Mouse (Mus musculus) forebrain, postnatal 0 days (tissue): ENCODE results near the gene Ryr1. TPM values are rescaled to one million over a fixed set of nuclear protein-coding genes. Genes with fewer than 3 reads are reported as not detected.
A peak's percentile ranks its signal among the peaks of the same experiment; 100 is the strongest.

Experiments used
- ATAC-seq: fragments of 200-750 bp; cut with Nextera tagmentation; 2 replicates; pipeline ENCODE4 v1.8.0; 2017; ENCODE audit warnings: mild to moderate bottlenecking, moderate library complexity
- DNase-seq: peaks from one replicate; pipeline ENCODE4 v3.0.0-alpha.2; 2015
- H3K27ac ChIP-seq: fragments of 300-500 bp; sonication (generic); 2 replicates; pipeline ENCODE4 v1.5.1; 2014; ENCODE audit warnings: low read depth, mild to moderate bottlenecking, antibody characterized with exemption, low read length, moderate library complexity, mixed read lengths
- H3K27me3 ChIP-seq: fragments of 300-500 bp; sonication (generic); 2 replicates; pipeline ENCODE4 v1.6.1; 2014; ENCODE audit warnings: mild to moderate bottlenecking, low read length, mixed read lengths; ENCODE audit not compliant: insufficient read depth
- H3K36me3 ChIP-seq: fragments of 300-500 bp; sonication (generic); 2 replicates; pipeline ENCODE4 v1.6.1; 2014; ENCODE audit warnings: mild to moderate bottlenecking, moderate library complexity; ENCODE audit not compliant: insufficient read depth
- H3K4me1 ChIP-seq: fragments of 300-500 bp; sonication (generic); 2 replicates; pipeline ENCODE4 v1.6.1; 2014; ENCODE audit warnings: antibody characterized with exemption; ENCODE audit not compliant: insufficient read depth
- H3K4me2 ChIP-seq: fragments of 300-500 bp; sonication (generic); 2 replicates; pipeline ENCODE4 v1.6.1; 2014; ENCODE audit warnings: low read depth, mild to moderate bottlenecking, moderate library complexity
- H3K4me3 ChIP-seq: fragments of 300-500 bp; sonication (generic); 2 replicates; pipeline ENCODE4 v1.5.1; 2014; ENCODE audit warnings: low read depth, low read length, mixed read lengths
- H3K9ac ChIP-seq: fragments of 300-500 bp; sonication (generic); 2 replicates; pipeline ENCODE4 v1.6.1; 2014; ENCODE audit warnings: mild to moderate bottlenecking
- H3K9me3 ChIP-seq: fragments of 300-500 bp; sonication (generic); 2 replicates; pipeline ENCODE4 v1.6.1; 2016; ENCODE audit warnings: low read length
- CTCF ChIP-seq: sonication (generic); IDR thresholded peaks from 2 replicates; pipeline ENCODE4 v1.5.1; 2016; ENCODE audit warnings: antibody characterized with exemption, control low read depth, low read depth
- WGBS: fragments of 180-500 bp; shearing (Covaris S2); extraction: QIAGEN DNeasy Blood & Tissue Kit; methylation state at CpG from one replicate; pipeline ENCODE4 v1.1.7; 2014; 5-methylcytosine and 5-hydroxymethylcytosine counted together
- polyA plus RNA-seq: library from polyadenylated mRNA; unstranded; fragments of >200 nt; fragmentation: Nextera tagmentation; extraction: Ambion mirVana; gene quantifications from 2 replicates; pipeline ENCODE4 v1.2.1, GENCODE M21; 2015
- total RNA-seq: library from RNA; depleted of rRNA; stranded (reverse); fragments of >200 nt; gene quantifications from 2 replicates; pipeline ENCODE4 v1.2.3, GENCODE M21; 2014

Ryr1 gene
- total and polyA plus RNA-seq, 2 experiments from 2014 or later, result 4.6 to 8.8 TPM

- Histone ChIP-seq H3K9me3 (no peaks in the 10 kb centered on the region), H3K9ac (no peak overlapping the region), H3K4me2 (no peak overlapping the region), H3K36me3 (no peaks in the 10 kb centered on the region), H3K27me3 (no peaks in the 10 kb centered on the region), H3K27ac (no peak overlapping the region), H3K4me1 (no peaks in the 10 kb centered on the region; the same call in 1 of the 2 replicates), H3K4me3 (no peak overlapping the region)
- WGBS, result 35% methylated on average over 2 of the region's 2 CpGs
- ATAC-seq, result no peak
- peak; percentile 51 for TF ChIP-seq CTCF
- no peak for DNase-seq
Observed at GRCm38 (mm10) chr7:29128725-29129124, 3.7 kb upstream of the Ryr1 start.

- WGBS, result 30% methylated on average over 7 of the region's 7 CpGs
- no peak overlapping the region for H3K4me2 ChIP-seq
- H3K36me3 ChIP-seq, result no peaks in the 10 kb centered on the region
- no peaks in the 10 kb centered on the region; the same call in 1 of the 2 replicates for H3K4me1 ChIP-seq
- DNase-seq (peak; percentile 10), ATAC-seq (no peak)
- H3K27me3 ChIP-seq, result no peaks in the 10 kb centered on the region
- no peak overlapping the region for H3K9ac ChIP-seq
- H3K4me3 ChIP-seq, result no peak overlapping the region
- H3K27ac ChIP-seq, result no peak overlapping the region
- H3K9me3 ChIP-seq, result no peaks in the 10 kb centered on the region
- TF ChIP-seq CTCF, result peak; percentile 55
Observed at GRCm38 (mm10) chr7:29126173-29126915, 1.4 kb upstream of the Ryr1 start.

GRCm38 (mm10) chr7:29123531-29124358, 1.2 kb downstream of the Ryr1 start:
- no peak for TF ChIP-seq CTCF
- H3K9me3 ChIP-seq, result no peaks in the 10 kb centered on the region
- ATAC-seq (no peak), DNase-seq (no peak)
- H3K4me2 ChIP-seq, result no peak overlapping the region
- H3K4me3 ChIP-seq, result no peak overlapping the region
- no peaks in the 10 kb centered on the region for H3K27me3 ChIP-seq
- no peak overlapping the region for H3K9ac ChIP-seq
- 60% methylated on average over 5 of the region's 5 CpGs for WGBS
- H3K27ac ChIP-seq, result no peak overlapping the region
- H3K36me3 ChIP-seq, result no peaks in the 10 kb centered on the region
- no peaks in the 10 kb centered on the region; the same call in 1 of the 2 replicates for H3K4me1 ChIP-seq

GRCm38 (mm10) chr7:29122821-29123220, 2.2 kb downstream of the Ryr1 start:
- no peaks in the 10 kb centered on the region; the same call in 1 of the 2 replicates for H3K4me1 ChIP-seq
- H3K9ac ChIP-seq, result no peak overlapping the region
- no peak for TF ChIP-seq CTCF
- H3K4me2 ChIP-seq, result no peak overlapping the region
- H3K36me3 ChIP-seq, result no peaks in the 10 kb centered on the region
- H3K27ac ChIP-seq, result no peak overlapping the region
- no peak for DNase-seq
- no peaks in the 10 kb centered on the region for H3K9me3 ChIP-seq
- 94% methylated on average over 9 of the region's 9 CpGs for WGBS
- H3K27me3 ChIP-seq, result no peaks in the 10 kb centered on the region
- H3K4me3 ChIP-seq, result no peak overlapping the region
- no peak for ATAC-seq

GRCm38 (mm10) chr7:29119526-29119925, 5.5 kb downstream of the Ryr1 start:
- DNase-seq (no peak), ATAC-seq (no peak)
- H3K27me3 ChIP-seq, result no peaks in the 10 kb centered on the region
- H3K9ac ChIP-seq, result no peak overlapping the region
- H3K36me3 ChIP-seq, result no peaks in the 10 kb centered on the region
- no peak overlapping the region for H3K4me2 ChIP-seq
- 75% methylated on average over 1 of the region's 1 CpGs for WGBS
- no peak overlapping the region for H3K4me3 ChIP-seq
- H3K27ac ChIP-seq, result no peak overlapping the region
- no peak for TF ChIP-seq CTCF
- no peaks in the 10 kb centered on the region for H3K9me3 ChIP-seq
- no peaks in the 10 kb centered on the region; the same call in 1 of the 2 replicates for H3K4me1 ChIP-seq

- Histone ChIP-seq H3K9ac (no peak overlapping the region), H3K27me3 (no peaks in the 10 kb centered on the region), H3K27ac (no peak overlapping the region), H3K4me3 (no peak overlapping the region), H3K9me3 (no peaks in the 10 kb centered on the region), H3K4me1 (no peaks in the 10 kb centered on the region), H3K4me2 (no peak overlapping the region), H3K36me3 (no peaks in the 10 kb centered on the region)
- ATAC-seq (no peak), DNase-seq (no peak)
- WGBS, result 13% methylated on average over 18 of the region's 18 CpGs
- TF ChIP-seq CTCF, result no peak
Observed at GRCm38 (mm10) chr7:29118142-29118851, 6.7 kb downstream of the Ryr1 start.
